Mouse (Mus musculus) cerebral cortex, adult 2 months (tissue): ENCODE results near the gene 1810055G02Rik.

ENCODE experiments used
- WGBS: fragments of 180-500 bp; shearing (Covaris S2); methylation state at CpG from one replicate; pipeline ENCODE4 v1.1.7; 2018; 5-methylcytosine and 5-hydroxymethylcytosine counted together

1810055G02Rik gene

GRCm38 (mm10) chr19:3708078-3709012 is at the start of gene 1810055G02Rik:
TSS of gene 1810055G02Rik (plus strand) at chr19:3708293.
- WGBS = under 1% methylated on average over 61 of the region's 61 CpGs

- WGBS = 48% methylated on average over 5 of the region's 5 CpGs
Measured at GRCm38 (mm10) chr19:3665510-3665909, 42.6 kb upstream of the 1810055G02Rik start.

- WGBS = 79% methylated on average over 2 of the region's 2 CpGs
Measured at GRCm38 (mm10) chr19:3666632-3667031, 41.5 kb upstream of the 1810055G02Rik start.

- WGBS = 57% methylated on average over 6 of the region's 6 CpGs
Measured at GRCm38 (mm10) chr19:3667155-3667895, 40.8 kb upstream of the 1810055G02Rik start.

- 73% methylated on average over 11 of the region's 11 CpGs for WGBS
Measured at GRCm38 (mm10) chr19:3667979-3668378, 40.1 kb upstream of the 1810055G02Rik start.

GRCm38 (mm10) chr19:3668551-3668950 is 39.5 kb upstream of the 1810055G02Rik start:
- WGBS = 77% methylated on average over 10 of the region's 10 CpGs

- WGBS = 27% methylated on average over 13 of the region's 13 CpGs
Measured at GRCm38 (mm10) chr19:3669100-3669499, 39.0 kb upstream of the 1810055G02Rik start.

GRCm38 (mm10) chr19:3673149-3673548 is 34.9 kb upstream of the 1810055G02Rik start:
- WGBS = 96% methylated on average over 2 of the region's 2 CpGs

GRCm38 (mm10) chr19:3674122-3674855 is 33.8 kb upstream of the 1810055G02Rik start:
- WGBS = 86% methylated on average over 8 of the region's 8 CpGs

- 86% methylated on average over 7 of the region's 7 CpGs for WGBS
Measured at GRCm38 (mm10) chr19:3680732-3681131, 27.4 kb upstream of the 1810055G02Rik start.

- 29% methylated on average over 13 of the region's 13 CpGs for WGBS
Measured at GRCm38 (mm10) chr19:3681310-3681934, 26.7 kb upstream of the 1810055G02Rik start.

- WGBS = 67% methylated on average over 1 of the region's 1 CpGs
Measured at GRCm38 (mm10) chr19:3684414-3684813, 23.7 kb upstream of the 1810055G02Rik start.

- 56% methylated on average over 11 of the region's 11 CpGs for WGBS
Measured at GRCm38 (mm10) chr19:3684957-3685580, 23.0 kb upstream of the 1810055G02Rik start.

GRCm38 (mm10) chr19:3685611-3686214 is 22.4 kb upstream of the 1810055G02Rik start:
- 6% methylated on average over 45 of the region's 45 CpGs for WGBS

GRCm38 (mm10) chr19:3686215-3686894 is 21.7 kb upstream of the 1810055G02Rik start, which contains the start of gene Lrp5:
TSS of gene Lrp5 (minus strand) at chr19:3686564.
- 1% methylated on average over 83 of the region's 83 CpGs for WGBS

- 68% methylated on average over 5 of the region's 5 CpGs for WGBS
Measured at GRCm38 (mm10) chr19:3687676-3688171, 20.4 kb upstream of the 1810055G02Rik start.

- WGBS = 95% methylated on average over 5 of the region's 5 CpGs
Measured at GRCm38 (mm10) chr19:3691337-3691736, 16.8 kb upstream of the 1810055G02Rik start.

GRCm38 (mm10) chr19:3692414-3693145 is 15.5 kb upstream of the 1810055G02Rik start:
- WGBS = 62% methylated on average over 6 of the region's 6 CpGs

GRCm38 (mm10) chr19:3694476-3694875 is 13.6 kb upstream of the 1810055G02Rik start:
- 92% methylated on average over 2 of the region's 2 CpGs for WGBS
